Mouse (Mus musculus): ENCODE results near the gene Homer2. TPM values are rescaled to one million over a fixed set of nuclear protein-coding genes. Genes with fewer than 3 reads are reported as not detected.
A peak's percentile ranks its signal among the peaks of the same experiment; 100 is the strongest.

The Homer2 gene
- total RNA-seq, 2 experiments from 2014 or later, result 0.04 to 0.42 TPM

GRCm38 (mm10) chr7:81653988-81654387, 53.3 kb downstream of the Homer2 start:
- ATAC-seq (ENCODE audit: poor library complexity, severe bottlenecking), result no peak

GRCm38 (mm10) chr7:81652296-81652695, 55.0 kb downstream of the Homer2 start:
- ATAC-seq (ENCODE audit: poor library complexity, severe bottlenecking), result no peak

- no peak for ATAC-seq (ENCODE audit: poor library complexity, severe bottlenecking)
Measured at GRCm38 (mm10) chr7:81651284-81651683, 56.0 kb downstream of the Homer2 start.

GRCm38 (mm10) chr7:81649270-81649669, 58.1 kb downstream of the Homer2 start:
- ATAC-seq (ENCODE audit: poor library complexity, severe bottlenecking), result no peak

- ATAC-seq (ENCODE audit: poor library complexity, severe bottlenecking), result no peak
Measured at GRCm38 (mm10) chr7:81647959-81648358, 59.4 kb downstream of the Homer2 start.

GRCm38 (mm10) chr7:81644551-81645235, 62.6 kb downstream of the Homer2 start:
- ATAC-seq (ENCODE audit: poor library complexity, severe bottlenecking), result no peak

- no peak for ATAC-seq (ENCODE audit: poor library complexity, severe bottlenecking)
Measured at GRCm38 (mm10) chr7:81641101-81641500, 66.2 kb downstream of the Homer2 start.

GRCm38 (mm10) chr7:81632586-81632985, 74.7 kb downstream of the Homer2 start:
- no peak for ATAC-seq (ENCODE audit: poor library complexity, severe bottlenecking)

GRCm38 (mm10) chr7:81631261-81631660, 76.1 kb downstream of the Homer2 start:
- no peak for ATAC-seq (ENCODE audit: poor library complexity, severe bottlenecking)

- 0 out of 2 replicates have a peak, but pooled peaks have one; percentile 43 for ATAC-seq (ENCODE audit: poor library complexity, severe bottlenecking)
Measured at GRCm38 (mm10) chr7:81626460-81626859, 80.9 kb downstream of the Homer2 start.

GRCm38 (mm10) chr7:81623767-81624166, 83.6 kb downstream of the Homer2 start:
- ATAC-seq (ENCODE audit: poor library complexity, severe bottlenecking), result no peak

- ATAC-seq (ENCODE audit: poor library complexity, severe bottlenecking), result no peak
Measured at GRCm38 (mm10) chr7:81622793-81623192, 84.5 kb downstream of the Homer2 start.

- ATAC-seq (ENCODE audit: poor library complexity, severe bottlenecking), result no peak
Measured at GRCm38 (mm10) chr7:81615031-81615430, 92.3 kb downstream of the Homer2 start.

GRCm38 (mm10) chr7:81612856-81613635, 94.3 kb downstream of the Homer2 start:
- no peak for ATAC-seq (ENCODE audit: poor library complexity, severe bottlenecking)

GRCm38 (mm10) chr7:81610125-81610524, 97.2 kb downstream of the Homer2 start:
- ATAC-seq (ENCODE audit: poor library complexity, severe bottlenecking), result no peak

- no peak for ATAC-seq (ENCODE audit: poor library complexity, severe bottlenecking)
Measured at GRCm38 (mm10) chr7:81606452-81606851, 100.9 kb downstream of the Homer2 start.

- ATAC-seq (ENCODE audit: poor library complexity, severe bottlenecking), result no peak
Measured at GRCm38 (mm10) chr7:81605489-81605888, 101.8 kb downstream of the Homer2 start.

GRCm38 (mm10) chr7:81604991-81605390, 102.3 kb downstream of the Homer2 start:
- ATAC-seq (ENCODE audit: poor library complexity, severe bottlenecking), result no peak

- ATAC-seq (ENCODE audit: poor library complexity, severe bottlenecking), result no peak
Measured at GRCm38 (mm10) chr7:81599379-81600280, 107.7 kb downstream of the Homer2 start.

GRCm38 (mm10) chr7:81597660-81598059, 109.7 kb downstream of the Homer2 start:
- ATAC-seq (ENCODE audit: poor library complexity, severe bottlenecking), result no peak

- no peak for ATAC-seq (ENCODE audit: poor library complexity, severe bottlenecking)
Measured at GRCm38 (mm10) chr7:81596086-81596485, 111.2 kb downstream of the Homer2 start.
